Mouse (Mus musculus): ENCODE data around the gene Tmprss9.

Tmprss9 gene

DNA sequence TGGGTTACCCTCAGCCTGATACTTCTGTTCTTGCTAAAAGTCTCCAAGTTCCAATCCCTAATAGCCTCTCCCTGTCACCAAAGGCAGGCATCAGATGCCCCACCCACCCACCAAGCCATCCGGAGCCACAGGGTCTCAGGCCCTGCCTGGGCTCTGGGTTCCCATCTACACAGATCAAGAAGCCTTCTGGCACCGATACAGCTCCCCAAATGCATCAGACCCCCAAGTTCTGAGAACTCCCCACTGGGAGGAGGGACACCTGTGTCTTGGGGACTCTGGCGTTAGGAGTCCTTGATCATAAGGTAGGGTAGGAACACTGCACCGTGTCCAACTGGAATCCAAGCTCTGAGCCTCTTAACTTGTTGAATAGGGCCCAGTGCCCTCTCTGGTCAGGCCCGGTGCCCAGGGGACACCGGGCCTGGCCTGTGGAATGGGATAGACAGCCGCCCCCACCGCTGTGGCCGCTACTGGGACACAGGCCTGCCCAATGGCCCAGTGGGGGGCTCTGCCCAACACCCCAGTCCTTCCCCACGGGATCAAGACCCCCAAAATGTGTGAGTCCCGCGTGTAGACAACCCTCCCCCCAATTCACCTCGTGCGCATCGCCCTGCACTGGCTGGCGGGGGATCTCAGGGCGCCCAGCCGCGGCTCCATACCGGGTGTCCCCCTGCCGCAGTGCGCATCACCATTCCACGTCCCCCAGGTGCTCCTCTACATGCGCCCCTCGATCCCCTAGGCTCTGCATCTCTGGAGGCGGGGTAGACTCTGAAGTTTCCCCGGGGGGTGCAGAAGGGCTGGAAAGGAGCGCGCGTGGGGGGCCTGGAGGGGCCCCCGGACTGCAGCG is 28.3 kb upstream of the Tmprss9 start:
- no peak for DNase-seq (ENCODE audit: low spot score in 2 of 2)

DNA sequence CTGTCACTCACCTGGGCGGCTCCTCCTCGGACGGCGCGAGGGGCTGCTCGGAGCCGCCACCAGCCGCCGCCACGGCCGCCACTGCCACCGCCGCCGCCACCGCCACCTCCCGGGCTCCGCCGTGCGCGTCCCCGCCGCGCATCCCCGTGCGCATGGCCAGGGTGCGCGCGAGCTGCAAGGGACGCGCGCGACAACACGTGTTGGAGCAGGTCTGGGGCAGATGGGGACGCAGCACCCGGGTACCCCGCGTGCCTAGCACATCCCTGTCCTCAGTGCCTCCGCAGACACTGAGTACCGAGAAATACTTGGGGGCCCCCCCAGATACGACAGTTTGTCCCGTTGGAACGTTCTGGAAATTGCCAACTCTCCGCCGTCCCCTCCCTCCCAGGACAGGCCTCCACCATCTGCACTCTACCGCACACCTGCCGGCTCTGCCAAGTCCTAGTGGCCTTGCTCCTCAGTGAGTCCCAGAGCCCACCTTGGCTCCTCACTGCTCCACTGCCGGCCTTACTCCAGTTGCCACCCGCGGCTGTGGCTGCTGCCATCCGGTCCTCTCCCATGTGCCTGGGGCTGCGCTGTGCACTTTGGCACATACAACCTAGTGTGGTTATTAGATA is 27.6 kb upstream of the Tmprss9 start, which contains the start of gene Lingo3:
Gene Lingo3, minus strand, starts transcription at position 109 of the 617 bp plus-strand sequence.
- DNase-seq (ENCODE audit: low spot score in 2 of 2), result no peak

DNA sequence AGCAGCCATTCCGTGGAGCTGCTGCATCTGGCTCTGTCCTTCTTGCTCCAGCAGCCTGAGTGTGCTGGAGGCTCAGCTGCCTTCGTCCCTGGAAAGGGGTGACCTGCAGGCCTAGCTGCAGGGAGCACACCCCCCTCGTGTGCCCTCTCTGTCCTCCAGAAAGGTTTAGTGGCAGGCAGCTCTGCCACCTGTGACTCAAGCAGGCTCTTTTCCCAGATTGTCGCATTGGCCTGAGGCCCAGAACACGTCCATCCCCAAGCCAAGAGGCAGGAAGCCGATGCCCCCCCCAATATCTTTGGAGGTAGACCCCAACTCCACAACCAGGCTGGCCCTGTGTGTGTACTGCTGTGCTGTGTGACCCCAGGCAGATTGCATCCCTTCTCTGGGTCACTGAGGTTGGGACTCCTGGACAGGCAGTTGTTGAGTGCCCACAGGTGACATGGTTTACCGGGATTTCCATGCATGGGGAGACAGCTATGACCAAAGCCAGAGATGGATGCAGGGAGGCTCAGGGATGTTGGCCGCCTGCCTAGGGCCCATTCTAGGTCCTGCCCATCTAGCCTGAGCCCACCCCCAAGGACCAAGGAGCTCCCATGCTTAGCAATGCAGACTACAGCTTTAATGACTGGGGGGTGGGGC is 26.5 kb upstream of the Tmprss9 start:
- DNase-seq (ENCODE audit: low spot score in 2 of 2), result no peak

DNA sequence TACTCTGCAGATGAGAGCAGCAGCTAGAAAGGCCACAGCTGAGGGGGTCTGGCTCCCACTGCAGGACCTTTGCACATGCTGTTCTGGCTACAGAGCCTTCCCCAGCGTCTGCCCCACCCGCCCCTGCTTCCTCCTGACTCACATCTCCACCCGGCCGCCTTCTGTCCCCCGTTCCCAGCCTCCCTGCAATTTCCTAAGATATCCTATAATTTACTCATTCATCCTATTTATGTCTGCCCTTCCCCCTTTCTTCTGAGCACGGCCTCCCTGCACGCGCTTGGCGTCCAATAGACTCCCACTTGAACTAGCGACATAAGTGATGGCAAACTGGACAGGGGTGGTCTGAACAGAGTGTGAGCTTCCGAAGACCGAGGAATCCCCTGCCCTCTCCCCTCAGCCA is 25.9 kb upstream of the Tmprss9 start:
- no peak for DNase-seq (ENCODE audit: low spot score in 2 of 2)

DNA sequence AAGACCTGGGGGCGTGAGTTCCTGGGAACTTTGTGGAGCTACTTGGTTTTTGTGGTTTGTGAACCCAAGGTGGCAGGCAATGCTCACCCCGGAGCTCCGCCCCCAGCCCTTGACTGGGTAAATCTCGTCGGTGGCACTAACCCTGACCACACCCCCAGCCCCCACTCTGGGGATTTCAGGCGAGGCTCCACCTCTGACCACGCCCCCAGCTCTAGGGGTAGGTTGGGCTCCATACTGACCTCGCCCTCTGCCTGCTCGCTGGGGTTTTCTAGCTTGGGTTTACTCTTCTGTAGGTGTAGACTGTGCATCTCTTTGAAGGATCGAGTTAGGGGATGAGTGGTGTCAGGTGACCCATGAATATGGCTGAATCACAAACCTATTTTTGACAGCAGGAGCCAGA is 23.1 kb upstream of the Tmprss9 start:
- peak in 1 of 2 experiments; percentile 82 for DNase-seq (ENCODE audit: low spot score in 2 of 2)

DNA sequence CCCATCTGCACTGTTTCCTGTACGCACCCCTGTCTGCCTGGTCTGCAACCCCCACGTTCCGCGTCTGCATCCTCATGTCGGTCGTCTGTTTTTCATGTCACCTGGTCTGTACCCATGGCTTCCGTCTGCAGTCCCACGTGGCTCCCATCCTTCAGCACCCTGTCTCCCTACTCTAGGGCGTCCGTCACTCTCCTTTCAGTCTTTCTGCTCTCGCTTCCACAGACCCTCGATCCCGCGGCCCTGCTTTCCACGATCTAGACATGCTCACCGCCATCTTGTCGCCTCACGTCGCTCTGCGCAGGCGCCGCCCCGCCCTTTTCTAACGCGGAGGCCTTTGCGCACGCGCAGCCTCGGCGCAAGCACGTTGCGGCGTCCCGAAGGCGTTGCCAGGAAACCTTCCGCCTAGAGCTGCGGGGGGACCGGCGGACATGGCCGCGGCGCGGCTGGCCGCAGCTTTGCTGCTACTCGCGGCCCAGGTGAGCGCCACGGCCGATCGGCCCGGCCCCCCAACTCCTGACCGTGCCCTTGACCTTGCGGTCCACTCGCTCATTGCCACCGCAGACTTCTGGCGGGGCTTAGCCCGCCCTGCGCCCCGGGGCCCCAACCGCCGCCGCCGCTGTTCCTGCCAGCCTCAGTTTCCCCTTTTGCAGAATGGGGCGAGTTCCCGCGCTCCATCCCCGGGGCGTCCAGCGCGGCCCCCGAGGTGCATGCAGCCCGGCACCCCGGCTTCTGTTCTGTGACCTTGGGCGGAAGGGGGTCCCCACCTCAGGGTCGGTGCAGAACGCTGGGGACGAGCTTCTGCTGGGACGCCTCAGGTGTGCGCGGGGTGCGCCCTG is 16.5 kb upstream of the Tmprss9 start, which contains the start of the genes Lsm7 and Sppl2b:
Gene Lsm7, minus strand, starts transcription at position 297 of the 836 bp plus-strand sequence.
Gene Sppl2b, plus strand, starts transcription at position 363 of the 836 bp plus-strand sequence.
- DNase-seq (ENCODE audit: low spot score in 2 of 2), result peak; percentile 98

DNA sequence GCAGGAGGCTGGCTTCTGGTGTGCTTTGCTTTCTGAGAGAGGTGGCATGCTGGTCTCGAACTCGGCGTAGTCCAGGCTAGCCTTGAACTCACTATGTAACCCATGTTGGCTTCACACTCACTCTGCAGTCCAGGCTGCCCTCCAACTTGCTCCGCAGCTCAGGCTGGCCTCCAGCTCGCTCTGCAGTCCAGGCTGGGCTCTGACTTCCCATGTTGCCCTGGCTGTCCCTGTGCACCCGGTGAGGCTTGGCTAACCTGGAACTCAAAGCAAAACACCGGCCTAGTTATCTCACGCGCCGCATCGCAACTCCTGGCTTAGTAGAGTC is 15.9 kb upstream of the Tmprss9 start:
- DNase-seq (ENCODE audit: low spot score in 2 of 2), result peak; percentile 59 to 73

DNA sequence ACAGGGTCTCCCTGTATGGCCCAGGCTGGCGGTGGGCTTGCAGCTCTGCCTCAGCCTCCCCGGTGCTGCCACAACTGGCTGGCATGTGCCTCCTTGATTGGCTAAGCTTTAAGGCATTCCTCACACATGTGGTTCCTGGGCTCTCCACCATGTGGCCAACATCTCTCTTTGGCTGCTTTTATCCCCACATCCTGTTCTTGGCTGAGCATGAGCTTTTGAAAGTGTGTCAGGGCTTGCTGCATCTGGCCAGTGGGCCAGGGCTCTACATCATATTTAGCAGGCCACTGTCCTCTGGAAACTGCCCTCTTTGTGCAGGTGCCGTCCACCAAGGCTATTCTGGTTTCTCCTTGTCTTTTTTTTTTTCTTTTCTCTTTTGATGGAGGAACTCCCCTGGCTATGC is 15.4 kb upstream of the Tmprss9 start:
- DNase-seq (ENCODE audit: low spot score in 2 of 2), result peak; percentile 58 to 60

DNA sequence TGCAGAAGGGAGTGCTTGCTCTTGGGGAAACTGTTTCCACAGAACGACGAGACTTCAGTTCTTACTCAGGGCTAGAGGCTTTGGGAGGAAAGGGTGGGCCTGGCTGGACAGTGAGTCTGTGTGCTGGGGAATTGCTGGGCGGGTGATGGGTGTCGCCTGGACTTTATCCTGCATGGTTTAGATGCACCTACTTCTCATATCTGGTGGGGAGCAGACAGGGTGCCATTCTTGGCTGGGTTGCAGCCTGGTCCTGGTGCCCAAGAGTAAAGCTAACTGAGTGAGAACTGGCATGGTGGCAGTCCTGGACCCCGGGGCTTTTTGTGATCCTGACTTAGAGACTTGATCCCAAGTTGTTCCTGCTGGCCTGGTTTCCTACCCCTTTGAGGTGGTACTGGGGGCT is 14.7 kb upstream of the Tmprss9 start:
- DNase-seq (ENCODE audit: low spot score in 2 of 2), result peak; percentile 71 to 82

DNA sequence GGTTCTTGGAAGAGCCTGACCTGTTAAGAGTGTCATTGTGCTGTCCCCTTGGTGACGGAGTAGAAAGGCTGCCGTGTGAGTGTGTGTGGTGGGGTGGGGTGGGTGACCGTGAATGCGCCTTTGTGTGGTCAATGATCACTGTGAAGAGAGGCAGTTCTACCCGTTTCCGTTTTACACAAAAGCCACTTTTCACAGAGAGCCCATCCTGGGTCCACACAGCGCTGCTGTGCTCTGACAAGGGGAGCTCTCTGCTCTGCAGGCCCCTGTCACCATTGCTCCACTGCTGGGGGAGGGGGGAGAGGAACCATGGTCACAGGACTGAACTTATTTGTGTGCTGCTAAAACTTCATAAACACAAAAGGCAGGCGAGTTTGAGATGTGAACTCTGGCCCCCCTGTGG is 14.3 kb upstream of the Tmprss9 start:
- DNase-seq (ENCODE audit: low spot score in 2 of 2), result peak; percentile 57 to 58

DNA sequence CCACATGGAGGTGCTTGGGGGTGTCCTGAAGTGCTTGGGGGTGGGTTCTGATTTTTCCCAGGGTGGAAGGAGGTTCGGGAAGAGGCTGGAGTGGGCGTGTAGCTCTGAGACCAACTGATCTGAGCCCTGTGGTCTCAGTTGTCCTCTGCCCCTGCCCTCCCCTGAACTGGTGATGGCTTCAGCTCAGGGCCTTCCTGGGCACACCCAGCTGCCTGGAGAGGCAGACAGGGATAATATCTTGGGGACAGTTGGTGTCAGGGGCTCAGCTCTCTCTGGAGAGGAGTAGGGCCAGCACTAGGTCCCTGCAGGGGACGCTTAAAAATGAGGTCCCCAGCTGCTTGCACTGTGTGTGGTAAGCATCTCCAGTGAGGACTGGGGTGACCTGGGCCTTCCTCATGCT is 13.8 kb upstream of the Tmprss9 start:
- peak; percentile 65 to 69 for DNase-seq (ENCODE audit: low spot score in 2 of 2)

DNA sequence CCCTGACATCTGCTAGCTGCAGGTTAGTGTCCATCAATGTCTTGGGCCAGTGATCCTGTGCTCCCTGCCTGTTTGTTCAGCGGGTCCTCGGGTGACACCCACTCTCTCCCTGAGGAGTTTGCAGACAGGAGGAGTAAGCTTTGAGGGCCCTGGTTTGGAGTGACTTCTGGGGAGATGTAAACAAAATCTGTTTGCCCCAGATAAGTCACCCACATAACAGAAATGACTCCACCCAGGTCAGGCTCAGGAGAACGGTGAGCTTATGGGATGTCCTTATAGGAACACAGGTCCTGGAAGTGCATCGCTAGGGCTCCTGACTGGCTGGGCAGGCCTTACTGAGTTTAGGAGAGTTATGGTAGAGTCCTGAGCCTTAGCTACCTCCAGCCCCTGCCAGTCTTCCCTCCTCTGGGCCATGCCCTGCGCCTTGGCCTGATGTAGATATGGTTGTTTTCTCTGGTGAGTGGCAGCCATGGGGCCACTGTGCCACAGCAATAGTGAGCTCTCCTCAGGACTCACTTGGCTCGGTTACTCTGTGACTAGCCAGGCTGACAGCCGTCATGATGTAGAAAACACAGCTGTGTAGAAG is 13.2 kb upstream of the Tmprss9 start:
- DNase-seq (ENCODE audit: low spot score in 2 of 2), result peak; percentile 76 to 80

DNA sequence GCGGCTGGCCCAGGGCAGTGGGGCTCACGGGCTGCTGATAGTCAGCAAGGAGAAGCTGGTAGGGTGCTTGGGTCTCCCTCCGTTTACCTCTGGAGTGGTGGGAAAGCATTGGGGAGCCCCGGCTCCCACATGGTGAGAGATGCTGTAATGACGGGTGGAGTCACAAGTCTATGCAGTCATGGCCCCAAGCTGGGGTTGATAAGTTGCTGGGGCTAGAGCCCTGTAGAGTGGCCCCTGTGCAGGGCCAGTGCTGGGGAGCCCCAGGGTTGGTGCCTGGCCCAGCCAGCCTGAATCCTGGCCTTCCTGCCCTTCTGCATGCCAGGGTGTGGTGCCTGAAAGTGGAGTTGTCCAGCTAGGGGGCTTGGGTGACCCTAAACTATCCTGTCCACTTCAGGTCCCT is 9.3 kb upstream of the Tmprss9 start:
- DNase-seq (ENCODE audit: low spot score in 2 of 2), result no peak

DNA sequence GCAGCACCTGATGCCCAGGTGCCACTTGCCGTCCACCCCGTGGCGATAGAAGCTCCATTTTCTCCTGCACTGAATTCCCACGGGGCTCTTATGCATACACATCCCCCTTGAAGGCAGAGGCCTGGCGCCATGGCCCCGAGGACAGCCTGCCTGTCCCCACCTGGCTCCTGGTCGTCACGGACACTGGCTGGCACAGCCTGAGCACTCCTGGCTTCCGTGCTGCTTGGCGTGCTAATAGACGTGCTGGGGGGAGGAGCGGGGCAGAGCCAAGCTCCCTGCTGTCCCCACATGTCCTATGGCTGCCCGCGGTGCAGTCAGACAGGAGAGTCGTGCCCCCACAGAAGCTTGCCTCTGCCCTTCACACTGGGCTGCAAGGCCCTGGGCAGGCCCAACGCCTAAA is 7.2 kb upstream of the Tmprss9 start:
- no peak for DNase-seq (ENCODE audit: low spot score in 2 of 2)

DNA sequence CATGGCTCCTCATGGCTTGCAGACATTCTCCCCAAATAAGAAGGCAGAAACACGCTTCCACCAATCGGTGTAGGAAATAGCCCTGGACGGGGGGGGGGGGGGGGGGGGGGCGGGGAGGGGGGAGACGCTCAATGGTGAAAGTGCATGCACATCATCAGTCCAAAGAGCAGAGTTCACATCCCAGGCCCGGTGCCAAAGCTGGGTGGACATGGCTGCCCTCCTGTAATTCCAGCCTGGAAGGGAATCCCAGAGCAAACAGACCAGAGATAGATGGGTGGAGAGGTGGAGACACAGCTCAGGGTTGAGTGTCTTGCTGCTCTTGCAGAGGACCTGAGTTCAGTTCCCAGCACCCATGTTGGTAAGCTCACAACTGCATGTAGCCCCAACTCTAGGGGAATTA is 655 bp upstream of the Tmprss9 start:
- peak in 1 of 2 experiments; percentile 19 for DNase-seq (ENCODE audit: low spot score in 2 of 2)

DNA sequence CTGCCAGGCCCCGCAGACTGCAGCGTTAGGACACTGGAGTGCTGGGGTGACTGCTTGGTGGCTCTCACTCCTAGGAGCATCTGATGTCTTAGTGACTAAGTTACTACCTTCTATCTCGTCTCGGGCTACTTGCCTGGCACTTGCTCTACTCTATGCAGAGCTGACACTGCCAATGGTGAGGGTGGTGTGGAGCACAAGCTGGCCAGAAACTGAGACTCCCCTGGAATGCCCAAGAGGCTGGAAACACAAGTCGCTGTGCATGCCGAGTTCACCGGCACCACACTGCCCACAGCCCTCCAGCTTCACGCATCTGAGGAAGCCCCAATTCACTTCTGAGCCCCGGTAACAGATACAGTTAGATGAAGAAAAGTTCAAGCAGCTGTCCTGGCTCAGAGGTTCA is 2.4 kb downstream of the Tmprss9 start:
- no peak for DNase-seq (ENCODE audit: low spot score in 2 of 2)

DNA sequence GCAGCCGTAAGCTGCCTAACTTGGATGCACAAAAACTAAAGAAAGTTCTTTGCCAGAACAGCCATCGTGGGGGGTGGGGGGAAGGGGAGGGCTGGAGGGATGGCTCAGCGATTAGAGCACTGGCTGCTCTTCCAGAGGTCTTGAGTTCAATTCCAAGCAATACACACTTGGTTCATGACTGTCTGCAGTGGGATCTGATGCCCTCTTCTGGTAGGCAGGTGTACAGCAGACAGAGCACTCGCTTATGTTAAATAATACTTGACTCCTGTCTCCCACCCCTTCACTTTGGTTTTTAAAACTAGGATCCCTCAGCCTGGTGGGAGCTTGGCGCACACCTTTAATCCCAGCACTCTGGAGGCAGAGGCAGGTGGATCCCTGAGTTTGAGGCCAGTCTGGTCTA is 4.4 kb downstream of the Tmprss9 start:
- peak; percentile 69 to 84 for DNase-seq (ENCODE audit: low spot score in 2 of 2)

DNA sequence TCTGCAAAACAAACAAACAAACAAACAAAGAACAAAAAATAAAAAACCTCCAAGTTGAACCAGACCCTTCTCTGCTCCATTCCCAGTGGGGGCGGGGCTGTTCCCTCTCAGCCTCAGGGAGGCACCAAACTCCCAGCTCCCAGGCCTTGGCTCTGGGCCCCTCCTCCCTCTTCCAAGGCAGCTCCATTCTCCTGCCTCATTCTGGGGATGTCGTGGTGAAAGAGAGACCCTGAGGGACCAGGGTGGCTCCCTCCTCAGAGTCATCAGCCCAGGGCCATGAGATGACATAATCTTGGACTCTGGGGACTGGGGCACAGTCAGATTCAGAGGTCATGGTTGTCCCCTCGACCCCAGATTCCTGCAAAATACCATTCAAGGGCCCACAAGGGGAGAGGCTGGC is 4.9 kb downstream of the Tmprss9 start:
- no peak for DNase-seq (ENCODE audit: low spot score in 2 of 2)

DNA sequence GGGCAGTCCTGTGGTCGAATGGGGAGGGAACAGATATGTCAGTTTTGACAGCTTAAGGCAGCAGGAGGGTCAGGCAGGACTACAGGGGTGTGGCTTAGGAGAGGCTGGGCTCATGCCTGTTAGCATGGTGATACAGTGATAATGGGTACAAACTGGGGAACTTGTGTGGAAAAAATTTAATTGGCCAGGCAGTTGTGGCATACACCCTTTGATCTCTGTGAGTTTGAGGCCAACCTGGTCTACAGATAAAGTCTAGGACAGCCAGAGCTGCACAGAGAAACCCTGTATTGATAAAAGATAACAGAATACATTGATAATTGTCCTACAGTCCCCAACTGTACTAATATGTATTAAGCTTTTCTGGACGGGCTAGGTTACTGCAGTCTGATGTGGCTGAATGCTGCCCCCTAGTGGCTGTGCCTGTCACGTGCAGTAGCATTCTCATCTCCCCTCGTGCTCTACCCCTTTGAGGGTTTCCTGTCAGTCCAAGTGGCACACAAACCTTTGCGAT is 8.5 kb downstream of the Tmprss9 start:
- peak; percentile 82 to 90 for DNase-seq (ENCODE audit: low spot score in 2 of 2)

DNA sequence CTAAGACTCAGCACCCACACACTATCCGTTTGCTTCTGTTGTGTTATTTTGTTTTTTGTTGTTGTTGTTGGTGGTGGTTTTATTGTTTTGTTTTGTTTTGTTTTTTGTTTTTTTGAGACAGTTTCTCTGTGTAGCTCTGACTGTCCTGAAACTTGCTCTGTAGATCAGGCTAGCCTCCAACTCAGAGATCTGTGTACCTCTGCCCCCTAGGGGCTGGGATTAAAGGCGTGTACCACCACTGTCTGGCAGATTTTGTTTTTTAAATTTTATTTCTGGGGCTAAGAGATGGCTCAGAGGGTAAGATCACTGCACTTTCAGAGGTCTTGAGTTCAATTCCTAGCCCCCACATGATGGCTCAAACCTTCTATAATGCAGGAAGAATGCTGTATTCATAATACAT is 9.3 kb downstream of the Tmprss9 start:
- DNase-seq (ENCODE audit: low spot score in 2 of 2), result no peak

DNA sequence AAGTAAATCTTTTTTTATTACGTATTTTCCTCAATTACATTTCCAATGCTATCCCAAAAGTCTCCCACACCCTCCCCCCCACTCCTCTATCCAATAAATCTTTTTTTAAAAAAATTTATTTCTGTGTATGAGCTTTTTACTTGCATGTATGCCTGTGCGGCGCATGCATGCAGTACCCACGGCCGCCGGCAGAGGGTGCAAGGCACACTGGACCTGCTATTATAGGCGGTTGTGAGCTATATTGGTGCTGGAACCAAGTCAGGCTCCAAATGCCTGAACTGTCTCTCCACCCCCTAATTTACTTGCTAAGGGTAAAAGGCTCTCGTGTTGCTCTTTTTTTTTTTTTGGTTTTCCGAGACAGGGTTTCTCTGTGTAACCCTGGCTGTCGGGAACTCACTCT is 9.7 kb downstream of the Tmprss9 start:
- DNase-seq (ENCODE audit: low spot score in 2 of 2), result peak; percentile 91 to 92
